Mouse (Mus musculus) lung, postnatal 0 days (tissue): ENCODE data around the gene 4632433K11Rik. TPM values are rescaled to one million over a fixed set of nuclear protein-coding genes. Genes with fewer than 3 reads are reported as not detected.

ENCODE experiments used
- ATAC-seq: fragments of 200-750 bp; cut with Nextera tagmentation; 2 replicates; pipeline ENCODE4 v1.8.0; 2017; ENCODE audit warnings: moderate library complexity
- DNase-seq: peaks from one replicate; pipeline ENCODE4 v3.0.0-alpha.2; 2016; ENCODE audit warnings: low spot score
- H3K27ac ChIP-seq: fragments of 300-500 bp; sonication (generic); 2 replicates; pipeline ENCODE4 v1.5.1; 2014; ENCODE audit warnings: antibody characterized with exemption, mild to moderate bottlenecking, low read length, mixed read lengths
- H3K27me3 ChIP-seq: fragments of 300-500 bp; sonication (generic); replicated peaks from 2 replicates; pipeline ENCODE4 v1.6.1; 2014; ENCODE audit warnings: low read length, mixed read lengths; ENCODE audit not compliant: insufficient read depth
- H3K36me3 ChIP-seq: fragments of 300-500 bp; sonication (generic); 2 replicates; pipeline ENCODE4 v1.6.1; 2014; ENCODE audit warnings: low read length, mixed read lengths; ENCODE audit not compliant: insufficient read depth
- H3K4me1 ChIP-seq: fragments of 300-500 bp; sonication (generic); 2 replicates; pipeline ENCODE4 v1.6.1; 2014; ENCODE audit warnings: antibody characterized with exemption, low read depth, low read length, mixed read lengths; ENCODE audit not compliant: insufficient read depth
- H3K4me2 ChIP-seq: fragments of 300-500 bp; sonication (generic); replicated peaks from 2 replicates; pipeline ENCODE4 v1.6.1; 2014; ENCODE audit warnings: low read depth, mild to moderate bottlenecking, low read length, moderate library complexity, mixed read lengths
- H3K4me3 ChIP-seq: fragments of 300-500 bp; sonication (generic); 2 replicates; pipeline ENCODE4 v1.5.1; 2014; ENCODE audit warnings: low read depth, low read length
- H3K9ac ChIP-seq: fragments of 300-500 bp; sonication (generic); replicated peaks from 2 replicates; pipeline ENCODE4 v1.6.1; 2014; ENCODE audit warnings: low read depth, mild to moderate bottlenecking
- H3K9me3 ChIP-seq: fragments of 300-500 bp; sonication (generic); 2 replicates; pipeline ENCODE4 v1.6.1; 2016; ENCODE audit warnings: low read length, mixed read lengths
- CTCF ChIP-seq: IDR thresholded peaks from 2 replicates; pipeline ENCODE4 v1.5.1; 2016; ENCODE audit warnings: antibody characterized with exemption, mild to moderate bottlenecking
- EP300 ChIP-seq: IDR thresholded peaks from 2 replicates; pipeline ENCODE4 v1.6.1; 2016; ENCODE audit warnings: antibody characterized with exemption, mild to moderate bottlenecking, control low read depth
- WGBS: fragments of 180-500 bp; shearing (Covaris S2); extraction: QIAGEN DNeasy Blood & Tissue Kit; methylation state at CpG from one replicate; pipeline ENCODE4 v1.1.7; 2014; 5-methylcytosine and 5-hydroxymethylcytosine counted together
- polyA plus RNA-seq: library from polyadenylated mRNA; unstranded; fragments of >200 nt; fragmentation: Nextera tagmentation; extraction: Ambion mirVana; gene quantifications from 2 replicates; pipeline ENCODE4 v1.2.1, GENCODE M21; 2015

The 4632433K11Rik gene
- not detected in 2 replicates for polyA plus RNA-seq

DNA sequence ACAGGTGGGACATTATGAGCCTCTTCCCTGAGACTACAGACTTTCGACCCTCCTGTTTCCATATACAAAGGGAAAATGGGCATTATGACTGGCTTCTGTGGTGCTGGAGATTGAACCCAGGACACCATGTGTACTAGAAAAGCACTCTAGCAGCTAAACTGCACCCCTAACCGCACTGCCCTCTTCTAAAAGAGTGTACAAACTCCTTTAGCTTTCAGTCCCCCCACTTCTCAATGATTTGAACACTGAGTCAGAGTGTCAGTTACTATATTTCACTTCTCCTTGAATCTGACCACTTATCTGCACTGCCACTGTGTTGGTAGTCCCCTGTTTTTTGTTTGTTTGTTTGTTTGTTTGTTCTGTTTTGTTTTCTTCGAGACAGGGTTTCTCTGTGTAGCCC, at the start of gene 4632433K11Rik:
TSS of gene 4632433K11Rik (plus strand) at position 301 of the 400 bp plus-strand sequence.
- TF ChIP-seq EP300 (no peak), CTCF (no peak)
- Histone ChIP-seq H3K9me3 (peaks cover 25% of the 10 kb centered on the region), H3K4me1 (no peaks in the 10 kb centered on the region), H3K36me3 (peaks cover 46% of the 10 kb centered on the region), H3K9ac (no peak within 1 kb of the TSS), H3K27me3 (no peaks in the 10 kb centered on the region), H3K27ac (no peak within 1 kb of the TSS), H3K4me3 (no peak within 1 kb of the TSS), H3K4me2 (no peak within 1 kb of the TSS)
- WGBS, result 90% methylated on average over 3 of the region's 3 CpGs
- ATAC-seq, result no peak
- no peak for DNase-seq

- Histone ChIP-seq H3K4me1 (no peaks in the 10 kb centered on the region), H3K4me3 (no peak overlapping the region), H3K27me3 (no peaks in the 10 kb centered on the region), H3K4me2 (no peak overlapping the region), H3K27ac (no peak overlapping the region), H3K9ac (no peak overlapping the region), H3K9me3 (no peaks in the 10 kb centered on the region), H3K36me3 (no peaks in the 10 kb centered on the region)
- TF ChIP-seq EP300 (no peak), CTCF (no peak)
- WGBS, result 17% methylated on average over 2 of the region's 2 CpGs
- ATAC-seq (peak; percentile 57; the same call in 1 of the 2 replicates), DNase-seq (no peak)
Observed at GRCm38 (mm10) chr7:4988250-4988649, 45.7 kb upstream of the 4632433K11Rik start.

GRCm38 (mm10) chr7:4993347-4993998, 40.4 kb upstream of the 4632433K11Rik start:
- Histone ChIP-seq H3K4me2 (0 out of 2 replicates have a peak overlapping the region, but pooled peaks have one; percentile 1), H3K4me1 (peaks cover 9% of the 10 kb centered on the region), H3K27me3 (no peaks in the 10 kb centered on the region), H3K9me3 (no peaks in the 10 kb centered on the region), H3K27ac (no peak overlapping the region), H3K4me3 (no peak overlapping the region), H3K9ac (no peak overlapping the region), H3K36me3 (0 out of 2 replicates have a peak, but pooled peaks cover 3% of the 10 kb centered on the region)
- ATAC-seq (no peak), DNase-seq (peak; percentile 3)
- TF ChIP-seq CTCF (no peak), EP300 (no peak)
- WGBS, result 60% methylated on average over 54 of the region's 55 CpGs

GRCm38 (mm10) chr7:4993999-4994788, 39.7 kb upstream of the 4632433K11Rik start:
- no peak for ATAC-seq
- Histone ChIP-seq H3K4me3 (no peak overlapping the region), H3K27me3 (no peaks in the 10 kb centered on the region), H3K4me1 (peaks cover 9% of the 10 kb centered on the region), H3K36me3 (0 out of 2 replicates have a peak, but pooled peaks cover 3% of the 10 kb centered on the region), H3K9ac (no peak overlapping the region), H3K4me2 (peak overlapping the region; percentile 83; the same call in 1 of the 2 replicates), H3K9me3 (no peaks in the 10 kb centered on the region), H3K27ac (no peak overlapping the region)
- 63% methylated on average over 57 of the region's 59 CpGs for WGBS
- no peak for DNase-seq
- TF ChIP-seq EP300, result no peak
- no peak for TF ChIP-seq CTCF

- ATAC-seq (no peak; the same call in 1 of the 2 replicates), DNase-seq (no peak)
- TF ChIP-seq EP300 (no peak), CTCF (no peak)
- Histone ChIP-seq H3K36me3 (0 out of 2 replicates have a peak, but pooled peaks cover 3% of the 10 kb centered on the region), H3K4me1 (peaks cover 9% of the 10 kb centered on the region), H3K9me3 (no peaks in the 10 kb centered on the region), H3K27me3 (no peaks in the 10 kb centered on the region), H3K4me2 (peak overlapping the region; percentile 83), H3K4me3 (peak overlapping the region; percentile 64), H3K27ac (peak overlapping the region; percentile 81), H3K9ac (peak overlapping the region; percentile 84)
- WGBS, result 3% methylated on average over 19 of the region's 19 CpGs
Observed at GRCm38 (mm10) chr7:4995268-4996002, 38.5 kb upstream of the 4632433K11Rik start.
